Mouse (Mus musculus): ENCODE data around the gene Gm4788. TPM values are rescaled to one million over a fixed set of nuclear protein-coding genes. Genes with fewer than 3 reads are reported as not detected.

Gm4788 gene
- polyA plus RNA-seq (2017; shearing (Covaris generic)) = under 1 TPM in 1 of 2 experiments, not detected in 1; 0.21 TPM

GRCm38 (mm10) chr1:139781143-139781542 is at the start of gene Gm4788:
Gene Gm4788, minus strand, starts transcription at chr1:139781243.

Other genes with a start within 250 kb of the Gm4788 start
- 1 to 10 TPM in 1 of 2 experiments, under 1 TPM in 1; 0.08 to 1.3 TPM for gene Cfhr1, start 221.0 kb downstream of the Gm4788 start, polyA plus RNA-seq (2017; shearing (Covaris generic))
- not detected for gene Cfhr2, start 77.5 kb upstream of the Gm4788 start, polyA plus RNA-seq (2017; shearing (Covaris generic))